In genomic region chr9:91366226-91366998, GRCm38 (mm10) we compare ENCODE assay signal across 13 mouse cellular contexts. TPM values are rescaled to one million over a fixed set of nuclear protein-coding genes. Genes with fewer than 3 reads are reported as not detected.
DNase-seq lines count a peak whose midpoint lies in the region; ATAC-seq lines count a peak whose summit lies in the region.
"Had no signal": no experiment of that assay in that cellular context is flagged by ENCODE, and none has a peak within 500 bp of the region (broad histone marks: within the 10 kb centered on the region; RNA-seq: fewer than 3 reads in every experiment).

No protein-coding gene starts in this region.

- no peak overlapping the region for H3K4me2 ChIP-seq in embryonic facial prominence, embryonic 11.5 days (ENCODE audit: low read depth, low read length)
- H3K4me2 ChIP-seq in hindbrain, embryonic 15.5 days, result peak overlapping the region; percentile 51
- H3K4me2 ChIP-seq in neural tube, embryonic 14.5 days (ENCODE audit: low read depth, low read length), result peak overlapping the region; percentile 42

- no peaks in the 10 kb centered on the region for H3K9me3 ChIP-seq in embryonic facial prominence, embryonic 11.5 days (replicated peaks; ENCODE audit: control insufficient read depth, low read length)
- no peaks in the 10 kb centered on the region for H3K9me3 ChIP-seq in hindbrain, embryonic 15.5 days
- H3K9me3 ChIP-seq in neural tube, embryonic 14.5 days (ENCODE audit: control insufficient read depth, low read length), result no peaks in the 10 kb centered on the region

- intact Hi-C loops in heart, postnatal 10 days (cut with DNase I), result no loop called here

- H3K36me3 ChIP-seq in embryonic facial prominence, embryonic 11.5 days (replicated peaks; ENCODE audit: control insufficient read depth, insufficient read depth, low read depth, low read length), result no peaks in the 10 kb centered on the region
- H3K36me3 ChIP-seq in hindbrain, embryonic 15.5 days, result no peaks in the 10 kb centered on the region
- H3K36me3 ChIP-seq in neural tube, embryonic 14.5 days (ENCODE audit: control insufficient read depth, insufficient read depth, low read length), result no peaks in the 10 kb centered on the region; the same call in 1 of the 2 replicates

- no peak for ATAC-seq in embryonic facial prominence, embryonic 11.5 days (replicated peaks; ENCODE audit: insufficient number of reproducible peaks, low FRiP score, low TSS enrichment, low read depth)
- peak; percentile 45 for ATAC-seq in hindbrain, embryonic 15.5 days (ENCODE audit: low FRiP score, low read depth)
- ATAC-seq in neural tube, embryonic 14.5 days (ENCODE audit: low read depth), result peak; percentile 45
- ATAC-seq: intestine, postnatal 0 days; Patski had no signal

- peak overlapping the region; percentile 35; the same call in 1 of the 2 replicates for H3K27ac ChIP-seq in embryonic facial prominence, embryonic 11.5 days (replicated peaks; ENCODE audit: low read depth, low read length)
- peak overlapping the region; percentile 96 for H3K27ac ChIP-seq in hindbrain, embryonic 15.5 days (replicated peaks)
- peak overlapping the region; percentile 97 for H3K27ac ChIP-seq in neural tube, embryonic 14.5 days (ENCODE audit: low read depth, low read length)
- H3K27ac ChIP-seq: heart, adult 2 months had no signal

- H3K4me1 ChIP-seq in embryonic facial prominence, embryonic 11.5 days (ENCODE audit: control insufficient read depth, insufficient read depth, low read length), result no peaks in the 10 kb centered on the region
- 0 out of 2 replicates have a peak, but pooled peaks cover 8% of the 10 kb centered on the region for H3K4me1 ChIP-seq in hindbrain, embryonic 15.5 days (replicated peaks)
- peaks cover 3% of the 10 kb centered on the region; the same call in 1 of the 2 replicates for H3K4me1 ChIP-seq in neural tube, embryonic 14.5 days (ENCODE audit: control insufficient read depth, insufficient read depth, low read length)

- peak; percentile 23 for DNase-seq in embryo, embryonic 10 days (ENCODE audit: low spot score)
- no peak for DNase-seq in embryo, embryonic 9.5 days (ENCODE audit: extremely low spot score)
- DNase-seq in embryonic facial prominence, embryonic 11.5 days (ENCODE audit: low spot score), result no peak
- DNase-seq in adrenal gland, adult 2 months, result no peak
- DNase-seq in heart, adult 11 months, result no peak
- DNase-seq in heart, postnatal 10 days, result no peak
- DNase-seq: heart, adult 2 months had no signal

- peaks cover 76% of the 10 kb centered on the region for H3K27me3 ChIP-seq in embryonic facial prominence, embryonic 11.5 days (ENCODE audit: control insufficient read depth, insufficient read depth, low read length)
- peaks cover 36% of the 10 kb centered on the region for H3K27me3 ChIP-seq in hindbrain, embryonic 15.5 days
- peaks cover 12% of the 10 kb centered on the region for H3K27me3 ChIP-seq in neural tube, embryonic 14.5 days (ENCODE audit: control insufficient read depth, insufficient read depth, low read length)

- peak overlapping the region; percentile 6; the same call in 1 of the 2 replicates for H3K4me3 ChIP-seq in embryonic facial prominence, embryonic 11.5 days (ENCODE audit: low read depth, low read length)
- peak overlapping the region; percentile 53 for H3K4me3 ChIP-seq in hindbrain, embryonic 15.5 days
- peak overlapping the region; percentile 32 for H3K4me3 ChIP-seq in neural tube, embryonic 14.5 days (ENCODE audit: low read depth, low read length)
- H3K4me3 ChIP-seq: heart, adult 2 months had no signal

- WGBS in embryonic facial prominence, embryonic 11.5 days, result under 1% methylated on average over 16 of the region's 18 CpGs
- WGBS in hindbrain, embryonic 15.5 days, result 1% methylated on average over 18 of the region's 18 CpGs
- WGBS in neural tube, embryonic 14.5 days, result 1% methylated on average over 17 of the region's 18 CpGs

- H3K9ac ChIP-seq in embryonic facial prominence, embryonic 11.5 days (replicated peaks; ENCODE audit: low read length), result no peak overlapping the region
- peak overlapping the region; percentile 40 for H3K9ac ChIP-seq in hindbrain, embryonic 15.5 days
- H3K9ac ChIP-seq in neural tube, embryonic 14.5 days (replicated peaks; ENCODE audit: low read depth, low read length), result peak overlapping the region; percentile 59

RNA-seq across cellular contexts. Expression of gene Zic1, which starts 0.8 kb away (rescaled TPM):
- 3.3 and 3.5 TPM in 2 replicates for polyA plus RNA-seq in embryonic facial prominence, embryonic 11.5 days (2014; fragmentation: Nextera tagmentation; extraction: Ambion mirVana)
- 13.5 and 14.8 TPM in 2 replicates for polyA plus RNA-seq in hindbrain, embryonic 15.5 days (2015; fragmentation: Nextera tagmentation; extraction: Ambion mirVana)
- 28.7 and 30.5 TPM in 2 replicates for polyA plus RNA-seq in neural tube, embryonic 14.5 days (2014; fragmentation: Nextera tagmentation; extraction: Ambion mirVana)
- not detected for total RNA-seq in adrenal gland, adult 2 months (2021)
- polyA plus RNA-seq in adrenal gland, adult 2 months (2012; rRNA removed), result 0.08 TPM in 1 of 2 replicates, not detected in the other
- under 1 TPM; 0.10 to 0.12 TPM for total RNA-seq in heart, postnatal 10 days (2021)
- total RNA-seq: common myeloid progenitor, adult 5-6 weeks; heart, adult 2 months had no signal
- polyA plus RNA-seq: intestine, postnatal 0 days; lung, embryonic 16.5 days; Patski had no signal

RNA-seq across cellular contexts. Expression of gene Zic4, which starts 4.2 kb away (rescaled TPM):
- 6.7 and 6.9 TPM in 2 replicates for polyA plus RNA-seq in embryonic facial prominence, embryonic 11.5 days (2014; fragmentation: Nextera tagmentation; extraction: Ambion mirVana)
- 52.6 and 61.6 TPM in 2 replicates for polyA plus RNA-seq in hindbrain, embryonic 15.5 days (2015; fragmentation: Nextera tagmentation; extraction: Ambion mirVana)
- 46.7 and 50.5 TPM in 2 replicates for polyA plus RNA-seq in neural tube, embryonic 14.5 days (2014; fragmentation: Nextera tagmentation; extraction: Ambion mirVana)
- total RNA-seq in adrenal gland, adult 2 months (2021), result not detected
- not detected in 2 replicates for polyA plus RNA-seq in adrenal gland, adult 2 months (2012; rRNA removed)
- total RNA-seq in heart, postnatal 10 days (2021), result not detected
- total RNA-seq: common myeloid progenitor, adult 5-6 weeks; heart, adult 2 months had no signal
- polyA plus RNA-seq: heart, adult 2 months; intestine, postnatal 0 days; lung, embryonic 16.5 days; Patski had no signal

Comparison
In these comparisons a context has a peak if more than half of its experiments do, and no peak if none do; other contexts are left out.
1. H3K27ac ChIP-seq: peak in every context shown above with its lines; median percentile 97 in neural tube, embryonic 14.5 days; 96 in hindbrain, embryonic 15.5 days; 35 in embryonic facial prominence, embryonic 11.5 days.